Mouse (Mus musculus) G1E (cell line): ENCODE measurements around the gene Tax1bp3.

Experiments
- CTCF ChIP-seq: IDR thresholded peaks from 2 replicates; pipeline ENCODE4 v1.5.1; 2012; ENCODE audit warnings: low read depth, low read length, inconsistent platforms, mixed read lengths
- TAL1 ChIP-seq: conservative IDR thresholded peaks from 2 replicates; pipeline ENCODE4 v1.6.1; 2012; ENCODE audit warnings: low read depth, low read length, inconsistent platforms, mixed read lengths

GRCm38 (mm10) chr11:73148209-73148608 is 28.7 kb upstream of the Tax1bp3 start:
- TF ChIP-seq TAL1 (no peak), CTCF (no peak)
